Mouse (Mus musculus) left cerebral cortex, postnatal 14 days (tissue): Measurements from ENCODE around the gene Gm12184. TPM values are rescaled to one million over a fixed set of nuclear protein-coding genes. Genes with fewer than 3 reads are reported as not detected.
"Not testable (repeated sequence)": the region's sequence is repeated elsewhere in the genome, so short reads cannot be mapped to it uniquely, and the experiment has no call there.

Experiments
- DNase-seq, 2 experiments: peaks; one replicate each; pipeline ENCODE4 v3.0.0; 2021 to 2022; ENCODE audit warnings: low spot score in 2 of 2, mixed read lengths in 1 of 2
- intact Hi-C: fragments of 180-260 bp; cut with DNase I; formaldehyde crosslinking; loops from one replicate; pipeline ENCODE4 v1.15.1; 2025
- total RNA-seq, 2 experiments: library from RNA; stranded (reverse); gene quantifications; 2 replicates each; pipeline ENCODE4 v1.2.3; 2021

The Gm12184 gene
- total RNA-seq, 2 experiments from 2014 or later: 1.2 to 1.6 TPM

DNA sequence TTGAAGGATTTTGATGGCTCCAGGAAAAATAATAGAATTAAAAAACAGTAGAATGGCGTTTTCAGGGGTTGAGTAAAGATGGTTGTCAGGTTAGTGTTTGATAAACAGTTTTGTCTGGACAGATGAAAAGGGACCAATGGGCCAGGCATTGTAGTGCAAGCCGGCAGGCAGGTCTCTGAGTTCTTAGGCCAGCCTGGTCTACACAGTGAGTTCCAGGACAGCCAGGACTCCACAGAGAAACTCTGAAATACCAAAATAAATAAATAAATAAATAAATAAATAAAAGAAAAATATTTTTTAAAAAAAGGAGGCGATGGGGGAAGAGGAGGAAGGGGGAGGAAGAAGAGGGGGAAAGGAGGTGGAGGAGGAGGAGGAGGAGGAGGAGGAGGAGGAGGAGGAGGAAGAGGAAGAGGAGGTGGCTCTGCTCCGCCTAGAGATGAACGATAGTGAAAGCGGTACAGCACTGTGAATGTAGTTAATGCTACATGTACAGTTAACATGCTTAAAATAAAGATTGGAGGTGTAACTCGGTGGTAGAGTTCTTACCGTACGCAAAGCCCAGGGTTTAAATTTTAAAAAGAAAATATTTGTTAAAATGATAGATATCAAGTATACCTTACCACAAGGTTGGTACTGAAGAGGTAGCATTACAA is 6.7 kb upstream of the Gm12184 start:
- DNase-seq: no peak
- intact Hi-C loops: no loop called here

DNA sequence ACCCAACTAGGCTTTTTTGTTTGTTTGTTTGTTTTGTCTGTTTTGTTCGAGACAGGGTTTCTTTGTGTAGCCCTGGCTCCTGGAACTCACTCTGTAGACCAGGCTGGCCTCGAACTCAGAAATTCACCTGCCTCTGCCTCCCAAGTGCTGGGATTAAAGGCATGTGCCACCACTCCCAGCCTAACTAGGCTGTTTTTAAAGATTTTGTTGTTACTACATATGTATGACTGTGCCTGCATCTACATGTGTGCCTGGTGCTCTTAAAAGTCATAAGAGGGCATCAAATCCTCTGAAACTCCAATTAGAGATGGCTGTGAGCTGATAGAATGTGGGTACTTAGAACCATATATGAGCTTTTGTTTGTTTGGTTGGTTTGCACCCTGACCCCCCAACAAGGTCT is 4.8 kb upstream of the Gm12184 start:
- intact Hi-C loops: no loop called here

DNA sequence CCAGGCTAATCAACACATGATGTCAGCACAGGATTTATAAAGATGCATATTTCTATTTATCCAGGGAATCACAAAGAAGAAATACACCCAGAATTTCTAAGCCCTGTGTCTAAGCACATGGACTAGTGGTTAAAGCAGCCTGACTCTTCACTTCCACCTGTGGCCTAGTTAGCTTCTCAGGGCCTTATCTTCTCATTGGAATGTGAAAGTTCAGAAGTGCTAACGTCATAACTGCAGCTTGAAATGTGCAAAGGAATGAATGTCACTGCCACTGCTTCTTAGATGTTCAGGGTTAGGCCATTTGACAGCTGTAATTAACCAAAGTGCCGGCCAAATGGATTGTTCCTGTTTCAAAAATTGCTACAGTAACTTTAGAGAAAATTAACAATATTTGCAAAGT is 3.8 kb upstream of the Gm12184 start:
- no peak for DNase-seq
- intact Hi-C loops: no loop called here

More for the DNA sequence above, 4.8 kb upstream of the Gm12184 start:
- DNase-seq: no peak

DNA sequence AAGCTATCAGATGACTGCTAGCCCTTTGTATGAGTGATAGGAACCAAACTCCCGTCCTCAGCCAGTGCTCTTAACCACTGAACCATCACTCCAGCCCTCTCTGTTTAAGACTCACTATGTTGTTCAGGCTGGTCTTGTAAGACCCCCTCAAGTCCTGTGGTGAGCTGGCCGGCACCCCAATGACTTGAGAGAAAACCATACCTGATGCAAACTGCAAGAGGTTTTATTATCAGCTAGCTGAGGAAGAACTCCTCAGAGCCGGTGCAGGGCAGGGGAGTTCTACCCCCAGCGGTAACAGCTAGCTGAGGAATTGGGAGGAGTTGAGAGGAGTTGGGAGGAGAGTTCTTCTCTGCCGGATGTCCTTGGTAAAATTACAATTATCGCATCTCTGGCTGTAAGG is 1.5 kb upstream of the Gm12184 start:
- no peak for DNase-seq

DNA sequence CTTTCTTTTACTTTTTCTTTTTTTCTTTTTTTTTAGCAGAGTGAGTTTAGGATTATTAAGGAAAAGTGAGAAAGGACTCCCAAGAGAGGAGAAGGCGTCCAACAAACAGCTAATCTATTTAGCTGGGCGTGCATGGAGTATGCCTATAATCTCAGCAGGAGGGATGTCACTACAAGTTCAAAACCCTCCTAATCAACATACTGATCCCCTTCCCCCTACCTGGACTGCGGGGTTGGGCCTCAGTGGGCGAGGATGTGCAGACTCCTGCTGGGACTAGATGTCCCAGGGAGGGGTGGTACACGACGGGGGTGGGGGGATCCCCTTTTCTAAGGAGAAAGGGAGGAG is 269 bp upstream of the Gm12184 start:
- no peak for DNase-seq
- intact Hi-C loops: no loop called here

More for the DNA sequence above, 1.5 kb upstream of the Gm12184 start:
- intact Hi-C loops: no loop called here

DNA sequence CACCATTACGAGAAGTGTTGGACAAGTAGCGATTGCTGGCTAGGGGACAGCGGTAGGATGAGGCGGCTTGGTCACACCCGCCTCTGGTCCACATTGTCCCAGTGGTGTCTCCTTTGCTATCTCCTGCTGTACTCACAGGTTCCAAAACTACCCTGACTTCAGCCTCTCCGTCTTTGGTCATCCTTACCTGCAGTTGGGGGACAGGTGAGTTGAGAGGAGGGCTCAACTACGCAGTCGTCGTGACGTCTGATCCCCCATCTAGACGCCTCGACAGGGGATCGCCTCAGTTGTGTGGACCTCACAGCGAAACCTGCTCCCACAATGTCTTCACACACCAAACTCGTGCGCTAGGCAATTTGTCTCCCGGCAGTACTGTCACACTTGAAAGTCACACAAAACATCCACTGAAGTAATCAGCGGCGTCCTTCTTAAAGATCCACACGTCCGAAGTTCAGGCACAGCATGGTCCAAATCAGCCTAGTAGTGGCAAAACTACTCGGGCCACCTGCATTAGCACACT is 2.1 kb downstream of the Gm12184 start:
- no peak for DNase-seq

DNA sequence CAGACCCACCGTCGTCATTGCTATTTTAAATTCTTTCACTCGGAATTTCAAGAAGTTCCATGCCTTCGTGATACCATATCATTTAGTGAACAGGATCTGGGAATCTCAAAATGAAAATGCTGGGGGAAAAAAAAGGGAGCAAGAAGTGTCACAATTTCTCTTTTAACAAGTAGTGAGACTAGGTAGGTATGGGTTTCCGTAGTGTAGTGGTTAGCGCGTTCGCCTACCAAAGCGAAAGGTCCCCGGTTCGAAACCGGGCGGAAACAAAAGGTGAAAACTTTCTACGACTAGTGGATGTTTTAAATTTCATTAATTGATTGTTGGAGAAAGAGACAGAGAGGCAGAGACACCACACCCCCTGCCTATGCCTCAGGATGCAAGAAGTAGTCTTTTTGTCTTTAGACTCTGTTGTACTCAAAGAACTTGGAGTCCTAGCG is 2.9 kb downstream of the Gm12184 start:
- intact Hi-C loops: no loop called here
- peak; percentile 46 to 69 for DNase-seq

More for the DNA sequence above, 2.1 kb downstream of the Gm12184 start:
- intact Hi-C loops: no loop called here

DNA sequence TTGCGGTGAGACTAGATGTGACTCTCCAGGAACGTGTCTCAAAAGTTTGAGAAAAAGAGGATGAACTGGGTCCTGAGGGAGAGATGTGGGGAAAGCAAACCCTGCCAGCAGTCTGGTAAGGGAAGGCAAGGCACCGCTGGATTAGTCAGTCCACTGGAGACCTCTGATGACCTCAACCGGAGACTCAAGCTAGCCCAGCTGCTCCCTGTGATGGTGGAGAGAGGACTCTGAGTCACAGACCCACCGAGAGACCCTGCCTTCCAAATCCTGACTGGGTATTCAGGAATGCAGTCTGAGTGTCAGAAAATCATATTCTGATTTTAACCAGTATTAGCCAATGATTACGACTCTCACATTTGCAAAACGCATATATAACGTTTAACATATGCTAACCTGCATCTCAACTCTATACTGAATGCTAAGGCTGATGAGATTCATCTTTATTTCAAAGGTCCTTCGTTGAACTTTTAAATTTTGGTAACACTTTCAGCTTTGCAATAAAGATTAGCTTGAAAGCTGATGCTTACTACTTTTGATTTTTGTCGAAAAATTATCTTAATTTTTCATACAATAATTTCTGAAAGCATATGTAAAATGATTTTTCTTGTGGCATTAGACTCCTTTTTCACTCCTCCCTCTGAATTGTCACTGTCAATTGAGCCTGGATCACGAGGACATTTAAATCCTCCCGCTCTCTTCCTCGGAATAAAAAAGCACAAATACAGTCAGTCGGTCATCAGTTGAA is 3.5 kb downstream of the Gm12184 start:
- intact Hi-C loops: no loop called here
- DNase-seq: no peak

DNA sequence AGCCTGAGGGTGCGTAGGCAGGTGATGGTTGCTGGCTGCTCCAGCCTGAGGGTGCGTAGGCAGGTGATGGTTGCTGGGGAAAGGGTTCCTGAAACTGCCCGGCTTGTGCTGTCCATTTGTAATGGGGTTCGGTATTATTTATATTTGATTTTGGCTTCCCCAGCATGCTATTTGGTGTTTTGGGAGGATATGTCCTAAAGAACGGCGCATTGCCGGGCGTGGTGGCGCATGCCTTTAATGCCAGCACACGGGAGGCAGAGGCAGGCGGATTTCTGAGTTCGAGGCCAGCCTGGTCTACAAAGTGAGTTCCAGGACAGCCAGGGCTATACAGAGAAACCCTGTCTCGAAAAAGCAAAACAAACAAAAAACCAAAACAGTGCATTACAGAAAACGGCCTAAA is 5.2 kb downstream of the Gm12184 start:
- DNase-seq, intact Hi-C loops: not testable (repeated sequence)

DNA sequence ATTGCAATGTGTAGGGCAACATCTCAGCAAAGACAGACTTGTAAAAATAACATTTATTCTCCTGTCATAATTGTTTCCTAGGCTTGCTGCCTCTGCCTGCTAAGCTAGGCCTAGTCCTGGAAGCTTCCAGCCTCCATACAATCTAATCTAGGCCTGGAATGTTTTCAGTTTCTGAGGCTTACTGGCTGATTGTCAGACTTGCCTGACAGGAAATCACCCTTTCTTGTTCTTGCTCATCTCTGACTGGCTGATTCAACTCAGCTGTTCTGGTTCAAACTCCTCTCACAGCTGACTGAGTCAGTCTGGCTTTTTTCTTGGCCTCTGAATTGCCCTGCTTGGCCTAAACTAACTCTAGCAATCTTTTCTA is 6.2 kb downstream of the Gm12184 start:
- no peak for DNase-seq
- intact Hi-C loops: no loop called here

DNA sequence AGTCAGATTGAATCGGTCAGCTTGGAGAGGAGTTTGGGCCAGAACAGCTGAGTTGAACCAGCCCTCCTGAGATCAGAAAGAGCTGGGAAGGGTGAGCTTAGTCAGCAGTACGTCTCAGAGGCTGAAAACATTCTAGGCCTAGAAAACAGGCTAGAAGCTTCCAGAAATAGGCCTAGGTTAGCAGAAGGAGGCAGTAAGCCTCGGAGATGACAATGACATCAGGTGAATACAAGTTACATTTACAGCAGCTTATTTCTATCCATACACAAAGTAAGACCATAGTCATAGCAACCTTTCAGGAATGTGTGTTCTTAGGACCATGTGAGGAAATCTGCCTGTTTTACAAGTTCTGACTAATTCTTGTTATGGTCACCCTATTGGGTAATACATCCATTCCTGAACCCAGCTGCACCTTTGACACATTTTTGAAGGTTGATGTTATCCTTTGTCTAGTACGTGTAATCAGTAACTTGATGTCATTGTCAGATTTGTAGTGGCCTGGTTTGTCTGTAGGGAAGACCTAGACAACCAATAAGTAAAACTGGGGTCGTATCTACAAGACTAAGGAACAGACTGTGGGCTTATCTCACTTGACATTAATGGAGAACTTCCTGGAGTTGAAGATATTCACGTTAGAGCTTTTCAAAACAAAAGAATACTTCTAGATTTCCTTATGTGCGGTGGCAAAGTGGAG is 6.7 kb downstream of the Gm12184 start:
- intact Hi-C loops: loop anchor here (2.0 to 10.0 kb wide), 4 partner anchors 15 to 425 kb away; partner anchors contain the start of genes Mgat1 and Zfp62
- DNase-seq: no peak

DNA sequence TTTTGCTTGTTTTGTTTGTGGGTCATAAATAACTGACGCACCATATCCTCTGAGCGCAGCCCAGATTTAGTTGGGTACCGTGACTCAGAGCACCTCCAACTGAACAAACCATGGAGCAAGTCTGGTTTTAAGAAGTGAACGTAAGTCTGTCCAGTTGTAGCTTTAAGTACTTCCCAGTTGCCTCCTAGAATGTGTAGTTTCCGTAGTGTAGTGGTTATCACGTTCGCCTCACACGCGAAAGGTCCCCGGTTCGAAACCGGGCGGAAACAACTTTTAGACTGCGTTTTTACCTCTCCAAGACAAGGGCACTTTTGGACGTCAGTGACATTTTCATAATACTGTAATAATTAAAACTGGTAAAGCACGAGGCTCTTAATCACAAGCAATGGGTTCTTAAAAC is 8.1 kb downstream of the Gm12184 start:
- intact Hi-C loops: loop anchor here (2.0 to 10.0 kb wide), 4 partner anchors 16 to 426 kb away; partner anchors contain the start of genes Mgat1 and Zfp62

DNA sequence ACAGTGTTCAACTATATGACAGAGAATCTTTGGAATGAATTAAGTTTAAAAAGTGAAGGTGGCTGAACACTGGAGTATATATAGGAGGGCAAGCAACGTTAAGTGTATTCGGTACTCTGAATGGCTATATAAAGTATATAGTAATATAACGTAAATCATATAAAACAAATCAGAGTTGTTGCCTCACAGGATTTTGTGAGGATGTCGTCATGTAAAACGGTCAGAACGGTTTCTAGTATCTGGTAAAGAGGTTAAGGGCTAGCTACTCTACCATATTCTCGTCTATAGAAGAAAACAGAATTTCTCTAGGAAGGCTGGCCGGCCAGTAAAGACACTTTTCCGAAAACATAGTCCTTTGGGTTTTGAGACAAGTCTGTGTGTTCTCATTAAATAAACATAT is 8.7 kb downstream of the Gm12184 start:
- intact Hi-C loops: loop anchor here (2.0 to 10.0 kb wide), 4 partner anchors 17 to 427 kb away; partner anchors contain the start of genes Mgat1 and Zfp62
- no peak for DNase-seq

More for the DNA sequence above, 8.1 kb downstream of the Gm12184 start:
- peak; percentile 86 to 94 for DNase-seq

DNA sequence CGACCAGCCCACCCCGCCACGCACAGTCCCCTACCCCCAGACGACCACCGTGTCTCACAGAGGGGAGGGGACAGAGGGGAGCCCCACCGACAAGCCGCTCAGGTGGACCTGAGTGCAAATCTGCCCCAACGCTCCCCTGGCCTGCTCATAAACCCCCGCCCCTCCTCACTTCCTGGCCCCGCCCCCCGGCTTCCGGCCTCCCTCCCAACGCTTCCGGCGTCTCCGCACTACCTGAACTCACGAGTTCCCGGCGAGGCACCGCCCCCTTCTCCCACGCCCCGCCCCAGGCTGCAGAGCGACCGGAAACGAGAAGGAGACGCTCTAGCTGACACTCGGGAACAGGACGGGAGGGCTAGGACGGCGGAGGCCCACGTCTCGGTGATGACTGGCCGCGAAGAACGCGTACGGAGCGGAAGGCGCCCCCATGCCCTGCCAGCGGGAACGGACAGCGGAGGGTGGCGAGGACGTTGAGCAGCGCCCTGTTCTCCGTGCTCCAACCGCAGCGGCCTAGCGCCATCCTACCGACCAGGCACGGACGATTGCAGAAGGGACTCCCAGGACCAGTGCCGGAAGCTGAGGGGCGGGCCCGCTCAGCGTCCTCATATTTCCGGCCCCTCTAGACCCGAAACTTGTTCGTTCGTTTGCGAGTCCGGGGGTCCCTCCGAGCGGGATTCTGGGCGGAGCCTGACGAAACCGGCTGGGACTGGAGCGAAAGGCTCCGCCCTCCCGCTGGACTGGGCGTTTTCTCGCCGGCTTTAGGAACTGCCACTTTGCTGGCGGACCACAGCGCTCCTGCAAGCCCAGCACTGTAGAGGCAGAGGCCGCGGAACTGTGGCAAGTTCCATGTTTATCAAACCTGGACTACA is 9.4 kb downstream of the Gm12184 start, which contains the start of gene Trim41:
TSS of gene Trim41 (minus strand) at position 554 of the 866 bp plus-strand sequence.
- peak; percentile 98 to 99 for DNase-seq
- intact Hi-C loops: loop anchor here (10.0 kb wide), 2 partner anchors 388 to 428 kb away; partner anchors contain the start of genes Mgat1 and Zfp62

DNA sequence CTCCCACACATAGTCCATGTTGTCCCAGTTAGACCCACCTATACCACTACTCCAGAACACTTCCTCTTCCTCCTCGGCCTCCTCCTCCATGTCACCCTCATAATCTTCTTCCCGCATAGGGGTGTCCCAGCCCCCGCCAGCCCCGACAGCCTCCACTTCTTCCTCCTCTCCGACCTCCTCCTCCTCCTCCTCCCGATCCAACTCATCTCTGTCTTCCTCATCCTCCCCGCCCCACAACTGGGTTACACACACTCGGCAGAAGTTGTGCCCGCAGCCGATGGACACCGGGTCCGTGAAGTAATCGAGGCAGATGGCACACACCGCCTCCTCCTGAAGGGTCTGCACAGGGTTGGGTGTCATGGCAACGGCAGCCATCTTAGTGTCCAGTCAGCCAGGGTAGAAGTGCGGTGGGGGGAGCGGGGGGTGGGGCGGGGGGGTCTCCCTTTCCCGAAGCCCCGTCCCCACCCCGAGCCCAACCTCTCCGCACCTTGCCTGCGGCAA is 10.1 kb downstream of the Gm12184 start:
- intact Hi-C loops: loop anchor here (10.0 kb wide), 2 partner anchors 388 to 428 kb away; partner anchors contain the start of genes Mgat1 and Zfp62
- DNase-seq: peak; percentile 45 to 69

DNA sequence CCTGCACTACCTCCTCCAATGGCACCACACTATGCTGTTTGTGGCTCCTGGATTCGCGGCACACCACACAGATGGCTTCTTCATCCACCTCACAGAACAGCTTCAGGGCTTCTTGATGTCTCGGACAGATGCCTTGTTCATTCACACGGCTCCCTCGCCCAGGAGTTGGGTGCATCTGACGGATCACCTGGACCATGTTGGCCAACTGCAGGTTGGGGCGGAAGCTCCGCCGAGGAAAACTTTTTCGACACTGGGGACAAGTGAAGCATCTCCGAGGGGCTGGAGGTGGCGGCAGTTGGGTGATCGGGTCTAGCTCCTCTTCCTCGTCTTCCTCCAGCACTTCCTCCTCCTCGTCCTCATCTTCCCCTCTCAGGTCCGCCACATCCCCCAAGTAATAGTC is 10.6 kb downstream of the Gm12184 start:
- no peak for DNase-seq
- intact Hi-C loops: loop anchor here (10.0 kb wide), 2 partner anchors 389 to 429 kb away; partner anchors contain the start of genes Mgat1 and Zfp62

DNA sequence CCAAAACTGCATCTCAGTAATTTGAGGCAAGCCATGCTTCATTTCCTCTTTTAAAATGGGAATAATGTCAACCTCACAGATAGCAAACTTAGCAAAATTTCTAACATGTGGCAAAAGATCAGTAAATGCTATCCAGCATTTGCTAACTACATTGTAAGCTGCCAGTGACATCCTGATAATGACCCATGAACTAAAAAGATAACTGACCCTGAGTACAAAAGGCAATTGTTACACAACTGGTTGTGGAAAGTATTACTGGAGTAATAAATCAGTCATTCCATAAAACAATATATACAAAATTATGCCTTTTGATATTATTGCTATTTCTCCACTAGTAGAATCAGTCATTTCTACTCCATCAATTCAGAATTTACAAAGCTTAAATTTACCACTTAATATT is 12.7 kb downstream of the Gm12184 start:
- DNase-seq: no peak
- intact Hi-C loops: loop anchor here (10.0 kb wide), 2 partner anchors 391 to 431 kb away; partner anchors contain the start of genes Mgat1 and Zfp62

DNA sequence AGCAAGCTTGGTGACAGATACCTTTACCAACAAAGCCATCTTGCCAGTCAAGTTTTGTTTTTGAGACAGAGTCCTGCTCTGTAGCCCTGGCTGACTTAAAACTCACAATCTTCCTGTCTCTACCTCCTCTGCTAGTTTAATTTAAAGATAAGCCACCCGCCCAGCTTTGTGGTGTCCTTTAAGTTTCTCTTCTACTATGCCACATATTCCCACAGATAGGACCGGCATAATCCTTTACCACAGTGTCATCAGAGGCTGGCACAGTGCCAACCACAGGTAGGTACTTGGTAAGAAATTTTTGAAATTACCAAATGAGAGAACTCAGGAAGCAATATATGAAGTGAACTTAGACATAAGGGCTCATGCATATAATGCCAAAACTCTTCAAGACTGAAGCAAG is 16.3 kb downstream of the Gm12184 start:
- no peak for DNase-seq
- intact Hi-C loops: loop anchor here (10.0 kb wide), 2 partner anchors 395 to 435 kb away; partner anchors contain the start of genes Mgat1 and Zfp62
